Mouse (Mus musculus): Measurements from ENCODE around the gene Fam234a. TPM values are rescaled to one million over a fixed set of nuclear protein-coding genes. Genes with fewer than 3 reads are reported as not detected.
A peak's percentile ranks its signal among the peaks of the same experiment; 100 is the strongest.
"Not testable (repeated sequence)": the region's sequence is repeated elsewhere in the genome, so short reads cannot be mapped to it uniquely, and the experiment has no call there.

The Fam234a gene
- 71.9 and 76.5 TPM in 2 replicates for polyA plus RNA-seq (2014; fragmentation: Nextera tagmentation; extraction: Ambion mirVana)

DNA sequence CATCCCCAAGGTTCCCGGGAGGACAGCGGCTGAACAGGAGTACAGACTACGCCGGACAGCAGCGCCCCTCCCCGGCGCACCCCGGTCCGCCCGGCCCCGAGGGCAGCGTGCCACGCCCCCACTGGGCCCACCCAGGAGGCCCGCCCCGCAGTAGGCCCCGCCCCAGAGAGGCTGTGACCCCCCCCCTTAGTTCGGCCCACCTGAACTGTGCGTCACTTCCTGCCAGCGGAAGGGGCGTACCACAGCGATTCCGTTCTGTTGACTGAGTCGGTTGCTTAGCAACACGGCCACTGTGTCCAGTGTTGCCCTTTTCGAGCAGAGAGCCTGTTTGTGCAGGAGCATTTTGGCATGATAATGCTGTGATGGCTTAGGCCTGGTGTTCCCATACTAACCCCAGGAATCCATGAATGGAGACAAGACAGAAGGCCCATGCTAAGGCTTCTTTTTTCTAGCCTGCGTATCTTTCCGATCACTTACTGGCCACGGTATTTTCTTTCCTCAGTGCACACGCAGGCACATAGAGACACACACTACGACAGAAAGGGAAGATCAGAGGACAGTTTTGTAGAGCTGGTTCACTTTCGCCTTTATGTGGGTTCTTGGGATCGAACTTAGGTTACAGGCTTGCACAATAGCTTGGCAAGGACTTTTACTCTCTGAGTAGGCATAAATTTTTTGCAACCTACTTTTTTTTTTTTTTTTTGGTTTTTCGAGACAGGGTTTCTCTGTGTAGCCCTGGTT is at the start of gene Fam234a:
Gene Fam234a (minus strand): TSS at position 142 of the 741 bp plus-strand sequence.
- H3K9me3 ChIP-seq (ENCODE audit: control insufficient read depth, low read length) = no peaks in the 10 kb centered on the region
- peak within 1 kb of the TSS; percentile 66 for H3K4me3 ChIP-seq (ENCODE audit: low read depth, low read length)
- WGBS = 8% methylated on average over 33 of the region's 33 CpGs
- peaks cover 8% of the 10 kb centered on the region; the same call in 1 of the 2 replicates for H3K4me1 ChIP-seq (replicated peaks; ENCODE audit: control insufficient read depth, insufficient read depth, low read length)
- H3K27ac ChIP-seq (ENCODE audit: low read depth) = peak within 1 kb of the TSS; percentile 89
- ATAC-seq (replicated peaks; ENCODE audit: low FRiP score, low TSS enrichment, low read depth) (peak; percentile 96), DNase-seq (ENCODE audit: low spot score) (peak; percentile 97)
- no peaks in the 10 kb centered on the region for H3K27me3 ChIP-seq (replicated peaks; ENCODE audit: control insufficient read depth, insufficient read depth, low read length)
- H3K36me3 ChIP-seq (ENCODE audit: control insufficient read depth, insufficient read depth, low read length) = no peaks in the 10 kb centered on the region
- H3K4me2 ChIP-seq (ENCODE audit: low read length) = peak within 1 kb of the TSS; percentile 72
- peak within 1 kb of the TSS; percentile 60 for H3K9ac ChIP-seq (ENCODE audit: low read length)

DNA sequence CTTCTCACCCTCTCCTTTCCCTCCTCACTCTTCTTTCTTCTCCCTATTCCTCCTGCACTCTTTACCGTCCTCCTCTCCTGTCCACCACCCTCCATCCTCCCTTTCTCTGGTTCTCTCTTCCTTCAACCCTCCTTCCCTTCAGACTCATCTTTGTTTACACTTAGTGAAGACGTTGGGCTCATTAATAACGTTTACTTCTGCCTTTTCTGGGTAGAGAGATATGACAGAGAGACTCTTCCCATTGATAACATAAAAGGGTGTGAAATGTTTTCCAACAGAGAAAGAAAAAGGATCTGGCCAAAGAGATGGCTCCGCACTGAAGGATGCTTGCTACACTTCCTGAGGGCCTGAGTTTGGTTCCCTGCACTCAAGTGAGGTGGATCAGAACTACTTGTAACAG is 45.4 kb upstream of the Fam234a start:
- Histone ChIP-seq H3K9me3 (ENCODE audit: control insufficient read depth, low read length) (peaks cover 6% of the 10 kb centered on the region), H3K27me3 (replicated peaks; ENCODE audit: control insufficient read depth, insufficient read depth, low read length) (no peaks in the 10 kb centered on the region), H3K4me2 (ENCODE audit: low read length) (no peak overlapping the region), H3K4me3 (ENCODE audit: low read depth, low read length) (no peak overlapping the region), H3K9ac (ENCODE audit: low read length) (no peak overlapping the region), H3K4me1 (replicated peaks; ENCODE audit: control insufficient read depth, insufficient read depth, low read length) (no peaks in the 10 kb centered on the region), H3K36me3 (ENCODE audit: control insufficient read depth, insufficient read depth, low read length) (peaks cover 52% of the 10 kb centered on the region), H3K27ac (ENCODE audit: low read depth) (no peak overlapping the region)
- 62% methylated on average over 4 of the region's 4 CpGs for WGBS
- no peak for DNase-seq (ENCODE audit: low spot score)
- no peak for ATAC-seq (replicated peaks; ENCODE audit: low FRiP score, low TSS enrichment, low read depth)

DNA sequence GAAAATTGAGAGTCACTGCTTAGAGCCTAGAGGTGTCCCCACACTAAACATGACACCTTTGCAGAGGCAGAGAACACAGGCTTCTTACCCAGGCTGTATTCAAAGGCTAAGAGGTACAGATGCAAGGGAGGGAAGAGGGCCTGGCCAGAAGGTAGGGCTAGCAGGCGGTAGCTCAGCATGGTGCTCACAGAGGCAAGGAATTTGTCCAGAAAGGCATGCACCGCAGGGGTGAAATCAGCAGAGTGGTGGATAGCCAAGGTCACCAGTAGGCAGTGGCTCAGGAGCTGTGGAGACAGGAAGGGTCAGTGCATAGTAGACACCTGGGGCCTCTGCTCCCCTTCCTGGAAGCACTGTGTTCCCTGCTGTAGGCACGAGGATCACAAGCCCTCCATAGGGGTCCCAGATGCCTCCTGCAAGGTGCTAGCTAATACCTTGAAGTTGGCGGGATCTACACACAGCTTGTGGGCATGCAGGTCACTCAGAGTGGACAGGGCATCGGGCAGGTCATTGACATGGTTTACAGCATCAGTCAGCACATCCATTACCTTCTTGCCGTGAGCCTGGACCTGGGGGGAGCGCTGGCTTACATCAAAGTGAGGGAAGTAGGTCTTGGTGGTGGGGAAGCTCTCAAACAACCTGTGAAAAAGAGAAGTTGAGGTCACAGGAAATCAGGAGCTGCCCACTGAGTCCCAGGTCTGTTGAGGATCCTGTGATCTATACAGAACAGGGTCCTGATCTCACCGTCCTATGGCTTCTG is 42.3 kb upstream of the Fam234a start:
- peaks cover under 1% of the 10 kb centered on the region; the same call in 1 of the 2 replicates for H3K9me3 ChIP-seq (ENCODE audit: control insufficient read depth, low read length)
- H3K9ac ChIP-seq (ENCODE audit: low read length) = no peak overlapping the region
- no peak for DNase-seq (ENCODE audit: low spot score)
- no peak overlapping the region for H3K27ac ChIP-seq (ENCODE audit: low read depth)
- no peaks in the 10 kb centered on the region for H3K4me1 ChIP-seq (replicated peaks; ENCODE audit: control insufficient read depth, insufficient read depth, low read length)
- H3K36me3 ChIP-seq (ENCODE audit: control insufficient read depth, insufficient read depth, low read length) = peaks cover 82% of the 10 kb centered on the region
- 86% methylated on average over 8 of the region's 8 CpGs for WGBS
- ATAC-seq (replicated peaks; ENCODE audit: low FRiP score, low TSS enrichment, low read depth) = no peak
- H3K27me3 ChIP-seq (replicated peaks; ENCODE audit: control insufficient read depth, insufficient read depth, low read length) = no peaks in the 10 kb centered on the region
- H3K4me3 ChIP-seq (ENCODE audit: low read depth, low read length) = no peak overlapping the region
- H3K4me2 ChIP-seq (ENCODE audit: low read length) = no peak overlapping the region

DNA sequence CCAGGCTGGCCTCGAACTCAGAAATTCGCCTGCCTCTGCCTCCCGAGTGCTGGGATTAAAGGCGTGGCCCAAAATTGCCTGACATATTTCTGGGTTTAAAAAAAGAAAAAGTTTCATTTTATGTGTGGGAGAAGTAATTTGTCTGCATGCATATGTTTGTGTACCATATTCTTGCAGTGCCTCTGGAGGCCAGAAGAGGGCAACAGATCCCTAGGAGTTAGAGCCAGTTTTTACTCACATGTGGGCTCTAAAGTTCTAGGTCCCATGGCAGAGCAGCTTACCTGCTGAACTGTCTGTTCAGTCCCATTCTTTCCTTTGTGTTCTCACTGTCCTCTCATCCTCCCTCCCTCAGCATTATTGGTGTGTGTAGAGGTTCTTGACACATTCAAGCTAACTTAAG is 32.7 kb upstream of the Fam234a start:
- DNase-seq (ENCODE audit: low spot score) = no peak

DNA sequence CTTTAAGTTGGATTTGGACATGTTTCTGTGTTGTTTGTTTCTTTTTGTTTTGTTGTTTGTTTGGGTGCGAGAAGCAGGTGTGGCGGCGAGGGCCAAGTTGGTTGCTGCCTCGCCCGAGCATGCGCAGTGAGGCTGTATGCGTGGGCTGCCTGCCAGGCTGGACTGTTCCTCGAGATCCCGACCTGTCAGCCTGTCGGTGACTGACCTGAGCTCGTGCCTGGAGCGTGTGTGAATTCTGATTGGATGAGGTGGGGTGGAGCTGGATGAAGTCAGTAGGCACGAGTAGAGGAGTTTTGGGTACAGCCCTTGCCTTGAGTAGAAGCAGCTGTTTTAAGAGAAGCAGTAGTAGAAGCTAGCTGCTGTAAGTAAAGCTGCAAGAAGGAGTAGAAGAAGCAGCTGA is 31.9 kb upstream of the Fam234a start:
- WGBS = 87% methylated on average over 13 of the region's 13 CpGs
- DNase-seq (ENCODE audit: low spot score) (no peak), ATAC-seq (replicated peaks; ENCODE audit: low FRiP score, low TSS enrichment, low read depth) (no peak)
- H3K27me3 ChIP-seq (replicated peaks; ENCODE audit: control insufficient read depth, insufficient read depth, low read length) = no peaks in the 10 kb centered on the region
- no peak overlapping the region for H3K4me2 ChIP-seq (ENCODE audit: low read length)
- no peak overlapping the region for H3K9ac ChIP-seq (ENCODE audit: low read length)
- no peaks in the 10 kb centered on the region for H3K4me1 ChIP-seq (replicated peaks; ENCODE audit: control insufficient read depth, insufficient read depth, low read length)
- peaks cover 88% of the 10 kb centered on the region for H3K36me3 ChIP-seq (ENCODE audit: control insufficient read depth, insufficient read depth, low read length)
- no peak overlapping the region for H3K4me3 ChIP-seq (ENCODE audit: low read depth, low read length)
- H3K9me3 ChIP-seq (ENCODE audit: control insufficient read depth, low read length) = no peaks in the 10 kb centered on the region
- no peak overlapping the region for H3K27ac ChIP-seq (ENCODE audit: low read depth)

More for the DNA sequence above, 32.7 kb upstream of the Fam234a start:
- Histone ChIP-seq H3K4me2 (ENCODE audit: low read length) (no peak overlapping the region), H3K9me3 (ENCODE audit: control insufficient read depth, low read length) (no peaks in the 10 kb centered on the region), H3K36me3 (ENCODE audit: control insufficient read depth, insufficient read depth, low read length) (peaks cover 88% of the 10 kb centered on the region), H3K27me3 (replicated peaks; ENCODE audit: control insufficient read depth, insufficient read depth, low read length) (no peaks in the 10 kb centered on the region), H3K4me3 (ENCODE audit: low read depth, low read length) (no peak overlapping the region), H3K9ac (ENCODE audit: low read length) (no peak overlapping the region), H3K4me1 (replicated peaks; ENCODE audit: control insufficient read depth, insufficient read depth, low read length) (no peaks in the 10 kb centered on the region), H3K27ac (ENCODE audit: low read depth) (no peak overlapping the region)
- no peak for ATAC-seq (replicated peaks; ENCODE audit: low FRiP score, low TSS enrichment, low read depth)
- 90% methylated on average over 4 of the region's 4 CpGs for WGBS

DNA sequence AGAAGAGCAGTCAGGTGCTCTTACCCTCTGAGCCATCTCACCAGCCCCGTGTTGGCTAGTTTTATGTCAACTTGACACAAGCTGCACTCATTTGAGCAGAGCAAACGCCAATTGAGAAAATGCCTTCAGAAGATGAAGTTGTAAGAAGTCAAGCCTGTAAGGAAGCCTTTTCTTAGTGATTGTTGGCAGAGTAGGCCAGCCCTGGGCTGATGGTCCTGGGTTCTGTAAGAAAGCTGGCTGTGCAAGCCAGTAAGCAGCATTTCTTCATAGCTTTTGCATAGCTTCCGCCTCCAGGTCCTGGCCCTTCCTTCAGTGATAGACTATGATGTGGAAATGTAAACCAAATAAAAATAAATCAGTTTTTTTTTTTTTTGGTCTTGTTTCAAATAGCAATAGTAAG is 28.5 kb upstream of the Fam234a start:
- Histone ChIP-seq H3K36me3 (ENCODE audit: control insufficient read depth, insufficient read depth, low read length) (peaks cover 84% of the 10 kb centered on the region), H3K4me2 (ENCODE audit: low read length) (no peak overlapping the region)
- 86% methylated on average over 3 of the region's 3 CpGs for WGBS

DNA sequence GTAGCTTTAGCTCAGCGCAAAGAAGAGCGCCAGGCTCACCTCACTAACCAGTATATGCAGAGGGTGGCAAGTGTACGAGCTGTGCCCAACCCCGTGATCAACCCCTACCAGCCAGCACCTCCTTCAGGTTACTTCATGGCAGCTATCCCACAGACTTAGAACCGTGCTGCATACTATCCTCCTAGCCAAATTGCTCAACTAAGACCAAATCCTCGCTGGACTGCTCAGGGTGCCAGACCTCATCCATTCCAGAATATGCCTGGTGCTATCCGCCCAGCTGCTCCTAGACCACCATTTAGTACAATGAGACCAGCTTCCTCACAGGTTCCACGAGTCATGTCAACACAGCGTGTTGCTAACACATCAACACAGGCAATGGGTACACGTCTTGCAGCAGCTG is 25.5 kb upstream of the Fam234a start:
- DNase-seq (ENCODE audit: low spot score) = peak; percentile 20
- WGBS = 97% methylated on average over 9 of the region's 10 CpGs
- H3K9ac ChIP-seq (ENCODE audit: low read length); H3K4me1 ChIP-seq (replicated peaks; ENCODE audit: control insufficient read depth, insufficient read depth, low read length); H3K4me3 ChIP-seq (ENCODE audit: low read depth, low read length); H3K27me3 ChIP-seq (replicated peaks; ENCODE audit: control insufficient read depth, insufficient read depth, low read length); H3K27ac ChIP-seq (ENCODE audit: low read depth); ATAC-seq (replicated peaks; ENCODE audit: low FRiP score, low TSS enrichment, low read depth); H3K9me3 ChIP-seq (ENCODE audit: control insufficient read depth, low read length); H3K4me2 ChIP-seq (ENCODE audit: low read length): not testable (repeated sequence)
- peaks cover 83% of the 10 kb centered on the region for H3K36me3 ChIP-seq (ENCODE audit: control insufficient read depth, insufficient read depth, low read length)

More for the DNA sequence above, 28.5 kb upstream of the Fam234a start:
- Histone ChIP-seq H3K27me3 (replicated peaks; ENCODE audit: control insufficient read depth, insufficient read depth, low read length) (no peaks in the 10 kb centered on the region), H3K9me3 (ENCODE audit: control insufficient read depth, low read length) (no peaks in the 10 kb centered on the region), H3K9ac (ENCODE audit: low read length) (no peak overlapping the region), H3K4me1 (replicated peaks; ENCODE audit: control insufficient read depth, insufficient read depth, low read length) (no peaks in the 10 kb centered on the region), H3K4me3 (ENCODE audit: low read depth, low read length) (no peak overlapping the region), H3K27ac (ENCODE audit: low read depth) (no peak overlapping the region)
- DNase-seq (ENCODE audit: low spot score) = no peak
- ATAC-seq (replicated peaks; ENCODE audit: low FRiP score, low TSS enrichment, low read depth) = no peak

DNA sequence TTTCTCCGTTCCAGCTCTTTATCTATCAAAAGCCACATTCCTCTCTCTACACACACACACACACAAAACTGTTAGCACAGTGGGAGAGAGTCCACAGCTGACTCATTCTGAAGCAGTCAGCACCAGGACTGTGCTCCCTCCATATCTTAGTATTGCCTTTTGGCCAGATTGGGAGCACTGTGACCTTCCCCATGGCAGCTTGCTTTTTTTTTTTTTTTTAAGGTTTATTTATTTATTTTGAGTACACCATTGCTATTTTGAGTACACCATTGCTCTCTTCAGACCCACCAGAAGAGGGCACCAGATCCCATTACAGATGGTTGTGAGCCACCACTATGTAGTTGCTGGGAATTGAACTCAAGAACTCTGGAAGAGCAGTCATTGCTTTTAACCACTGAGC is 24.8 kb upstream of the Fam234a start:
- peaks cover 86% of the 10 kb centered on the region for H3K36me3 ChIP-seq (ENCODE audit: control insufficient read depth, insufficient read depth, low read length)

More for the DNA sequence above, 24.8 kb upstream of the Fam234a start:
- H3K9ac ChIP-seq (ENCODE audit: low read length) = no peak overlapping the region
- DNase-seq (ENCODE audit: low spot score) (no peak), ATAC-seq (replicated peaks; ENCODE audit: low FRiP score, low TSS enrichment, low read depth) (no peak)
- H3K4me3 ChIP-seq (ENCODE audit: low read depth, low read length) = no peak overlapping the region
- H3K9me3 ChIP-seq (ENCODE audit: control insufficient read depth, low read length) = no peaks in the 10 kb centered on the region
- no peaks in the 10 kb centered on the region for H3K27me3 ChIP-seq (replicated peaks; ENCODE audit: control insufficient read depth, insufficient read depth, low read length)
- no peak overlapping the region for H3K4me2 ChIP-seq (ENCODE audit: low read length)
- no peaks in the 10 kb centered on the region for H3K4me1 ChIP-seq (replicated peaks; ENCODE audit: control insufficient read depth, insufficient read depth, low read length)
- WGBS = 82% methylated on average over 1 of the region's 1 CpGs
- no peak overlapping the region for H3K27ac ChIP-seq (ENCODE audit: low read depth)
